Mouse (Mus musculus): Measurements from ENCODE around the gene Traf4. TPM values are rescaled to one million over a fixed set of nuclear protein-coding genes. Genes with fewer than 3 reads are reported as not detected.

Traf4 gene
- polyA plus RNA-seq, 2 experiments, result 17.1 to 35.1 TPM

DNA sequence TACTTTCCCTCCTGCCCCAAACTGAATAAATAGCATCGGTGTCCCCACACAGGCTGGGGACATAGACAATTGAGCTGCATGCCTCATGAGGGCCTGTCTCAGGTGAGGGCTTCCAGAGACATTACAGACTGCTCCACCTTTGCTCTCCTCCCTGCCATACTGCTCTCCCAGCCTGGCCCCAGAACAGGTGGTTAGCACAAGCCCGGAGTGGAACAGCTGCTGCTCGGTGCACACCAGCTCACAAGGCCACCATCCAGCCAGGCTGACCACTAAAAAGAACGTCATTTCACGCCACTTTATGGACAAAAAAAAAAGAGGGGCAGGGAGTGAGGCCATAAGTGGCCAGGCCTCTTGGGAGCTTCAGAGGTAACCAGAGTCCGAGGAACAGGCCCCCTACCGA is 41.8 kb upstream of the Traf4 start:
- H3K27ac ChIP-seq, result no peak overlapping the region
- no peak overlapping the region for H3K9ac ChIP-seq (replicated peaks)
- WGBS (ENCODE audit: insufficient replicate concordance), result 84% methylated on average over 7 of the region's 7 CpGs
- no peaks in the 10 kb centered on the region for H3K4me1 ChIP-seq (replicated peaks; ENCODE audit: control insufficient read depth in 2 of 2, insufficient read depth in 2 of 2, low read length in 1 of 2)
- TF ChIP-seq CTCF (IDR thresholded peaks at IDR 0.05; ENCODE audit: low read depth) (no peak), EP300 (IDR thresholded peaks at IDR 0.05; ENCODE audit: low read depth) (no peak)
- DNase-seq (ENCODE audit: low read depth in 3 of 3, low spot score in 3 of 3), result no peak
- H3K36me3 ChIP-seq (replicated peaks; ENCODE audit: control insufficient read depth, insufficient read depth, low read depth), result peaks cover 51% of the 10 kb centered on the region
- no peaks in the 10 kb centered on the region for H3K9me3 ChIP-seq (ENCODE audit: control insufficient read depth, low read length)
- no peaks in the 10 kb centered on the region for H3K27me3 ChIP-seq (ENCODE audit: control insufficient read depth, insufficient read depth, low read length)
- H3K4me2 ChIP-seq (ENCODE audit: low read depth), result no peak overlapping the region
- no peak overlapping the region for H3K4me3 ChIP-seq (ENCODE audit: insufficient read depth in 1 of 2, low read depth in 2 of 2, low read length in 2 of 2)
- no peak for ATAC-seq (ENCODE audit: insufficient read depth)

DNA sequence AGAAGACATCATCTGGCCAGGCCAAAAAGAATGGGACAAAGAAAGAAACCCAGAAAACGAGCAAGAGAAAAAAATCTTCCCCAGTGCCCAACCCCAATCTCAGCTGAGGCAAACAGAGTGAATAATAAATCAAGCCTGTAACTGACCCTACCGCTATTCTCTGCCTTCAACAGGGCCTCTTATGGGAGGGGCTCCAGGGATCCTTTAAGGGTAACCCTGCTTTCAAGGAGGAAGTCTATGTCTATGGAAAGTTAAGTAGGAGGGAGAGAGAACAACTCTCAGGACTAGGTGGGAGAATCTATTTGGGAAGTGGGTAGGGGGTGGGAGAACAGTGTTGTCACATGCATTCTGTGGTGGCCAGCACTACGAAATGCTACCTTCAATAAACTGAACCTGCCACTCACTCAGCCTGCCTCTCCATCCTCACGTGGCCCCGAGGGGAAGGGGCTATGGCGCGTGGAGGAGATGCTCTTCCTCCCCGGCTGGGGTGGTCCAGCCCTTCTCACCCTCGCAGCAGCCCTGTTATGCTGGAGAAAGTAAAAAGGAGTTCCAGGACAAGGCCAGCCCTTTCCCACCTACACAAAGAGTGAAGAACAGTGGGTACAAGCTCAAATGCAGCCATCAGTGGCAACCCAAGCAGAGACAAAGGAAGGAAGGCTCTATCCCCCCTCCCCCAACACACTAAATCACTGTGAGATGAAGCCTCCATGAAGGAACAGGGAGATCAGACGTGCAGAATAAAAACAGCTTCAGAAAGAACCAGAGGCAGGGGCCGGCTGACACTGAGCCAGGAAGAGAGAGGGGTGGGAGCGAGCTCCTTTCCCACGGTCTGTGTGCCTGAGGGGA is 40.2 kb upstream of the Traf4 start:
- WGBS (ENCODE audit: insufficient replicate concordance), result 75% methylated on average over 13 of the region's 13 CpGs
- Histone ChIP-seq H3K9ac (replicated peaks) (no peak overlapping the region), H3K4me3 (ENCODE audit: insufficient read depth in 1 of 2, low read depth in 2 of 2, low read length in 2 of 2) (no peak overlapping the region), H3K27me3 (ENCODE audit: control insufficient read depth, insufficient read depth, low read length) (no peaks in the 10 kb centered on the region), H3K9me3 (ENCODE audit: control insufficient read depth, low read length) (no peaks in the 10 kb centered on the region), H3K4me2 (ENCODE audit: low read depth) (no peak overlapping the region), H3K27ac (no peak overlapping the region), H3K4me1 (replicated peaks; ENCODE audit: control insufficient read depth in 2 of 2, insufficient read depth in 2 of 2, low read length in 1 of 2) (no peaks in the 10 kb centered on the region), H3K36me3 (replicated peaks; ENCODE audit: control insufficient read depth, insufficient read depth, low read depth) (peaks cover 36% of the 10 kb centered on the region)
- no peak for TF ChIP-seq CTCF (IDR thresholded peaks at IDR 0.05; ENCODE audit: low read depth)
- ATAC-seq (ENCODE audit: insufficient read depth) (no peak), DNase-seq (ENCODE audit: low read depth in 3 of 3, low spot score in 3 of 3) (no peak)

- no peaks in the 10 kb centered on the region for H3K4me1 ChIP-seq (replicated peaks; ENCODE audit: control insufficient read depth in 2 of 2, insufficient read depth in 2 of 2, low read length in 1 of 2)
- H3K27me3 ChIP-seq (ENCODE audit: control insufficient read depth, insufficient read depth, low read length), result no peaks in the 10 kb centered on the region
- no peak overlapping the region for H3K9ac ChIP-seq (replicated peaks)
- 80% methylated on average over 6 of the region's 6 CpGs for WGBS (ENCODE audit: insufficient replicate concordance)
- no peak overlapping the region for H3K27ac ChIP-seq
- DNase-seq (ENCODE audit: low read depth in 3 of 3, low spot score in 3 of 3) (no peak), ATAC-seq (ENCODE audit: insufficient read depth) (no peak)
- no peak overlapping the region for H3K4me3 ChIP-seq (ENCODE audit: insufficient read depth in 1 of 2, low read depth in 2 of 2, low read length in 2 of 2)
- H3K9me3 ChIP-seq (ENCODE audit: control insufficient read depth, low read length), result no peaks in the 10 kb centered on the region
- H3K4me2 ChIP-seq (ENCODE audit: low read depth), result no peak overlapping the region
- TF ChIP-seq EP300 (IDR thresholded peaks at IDR 0.05; ENCODE audit: low read depth) (no peak), CTCF (IDR thresholded peaks at IDR 0.05; ENCODE audit: low read depth) (0 out of 2 replicates have a peak, but pooled peaks have one; percentile 1)
- peaks cover 23% of the 10 kb centered on the region for H3K36me3 ChIP-seq (replicated peaks; ENCODE audit: control insufficient read depth, insufficient read depth, low read depth)
These were observed 38.9 kb upstream of the Traf4 start for GRCm38 (mm10) chr11:78204287-78204686.

DNA sequence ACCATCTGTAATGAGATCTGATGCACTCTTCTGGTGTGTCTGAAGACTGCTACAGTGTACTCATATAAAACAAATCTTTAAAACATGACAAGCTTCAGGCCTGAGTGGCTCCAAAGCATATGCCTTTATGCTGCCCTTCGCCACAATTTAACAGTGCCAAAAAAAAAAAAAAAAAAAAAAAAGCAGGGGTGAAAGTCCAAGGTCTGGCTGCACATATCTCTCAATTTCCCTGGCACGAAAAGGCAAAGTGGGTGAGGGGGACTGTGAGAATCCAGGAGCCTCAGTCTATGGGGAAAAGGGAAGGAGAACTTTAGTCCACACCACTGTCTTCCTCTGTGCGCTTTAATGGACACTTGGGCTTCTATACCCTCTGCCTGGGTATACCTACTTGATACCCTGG is 37.0 kb upstream of the Traf4 start:
- 64% methylated on average over 3 of the region's 3 CpGs for WGBS (ENCODE audit: insufficient replicate concordance)
- Histone ChIP-seq H3K4me3 (ENCODE audit: insufficient read depth in 1 of 2, low read depth in 2 of 2, low read length in 2 of 2) (no peak overlapping the region), H3K4me1 (replicated peaks; ENCODE audit: control insufficient read depth in 2 of 2, insufficient read depth in 2 of 2, low read length in 1 of 2) (no peaks in the 10 kb centered on the region), H3K9ac (replicated peaks) (no peak overlapping the region), H3K27ac (no peak overlapping the region), H3K4me2 (ENCODE audit: low read depth) (no peak overlapping the region), H3K27me3 (ENCODE audit: control insufficient read depth, insufficient read depth, low read length) (no peaks in the 10 kb centered on the region), H3K36me3 (replicated peaks; ENCODE audit: control insufficient read depth, insufficient read depth, low read depth) (peaks cover 11% of the 10 kb centered on the region), H3K9me3 (ENCODE audit: control insufficient read depth, low read length) (no peaks in the 10 kb centered on the region)
- no peak for ATAC-seq (ENCODE audit: insufficient read depth)
- TF ChIP-seq CTCF (IDR thresholded peaks at IDR 0.05; ENCODE audit: low read depth) (no peak), EP300 (IDR thresholded peaks at IDR 0.05; ENCODE audit: low read depth) (no peak)
- no peak for DNase-seq (ENCODE audit: low read depth in 3 of 3, low spot score in 3 of 3)

DNA sequence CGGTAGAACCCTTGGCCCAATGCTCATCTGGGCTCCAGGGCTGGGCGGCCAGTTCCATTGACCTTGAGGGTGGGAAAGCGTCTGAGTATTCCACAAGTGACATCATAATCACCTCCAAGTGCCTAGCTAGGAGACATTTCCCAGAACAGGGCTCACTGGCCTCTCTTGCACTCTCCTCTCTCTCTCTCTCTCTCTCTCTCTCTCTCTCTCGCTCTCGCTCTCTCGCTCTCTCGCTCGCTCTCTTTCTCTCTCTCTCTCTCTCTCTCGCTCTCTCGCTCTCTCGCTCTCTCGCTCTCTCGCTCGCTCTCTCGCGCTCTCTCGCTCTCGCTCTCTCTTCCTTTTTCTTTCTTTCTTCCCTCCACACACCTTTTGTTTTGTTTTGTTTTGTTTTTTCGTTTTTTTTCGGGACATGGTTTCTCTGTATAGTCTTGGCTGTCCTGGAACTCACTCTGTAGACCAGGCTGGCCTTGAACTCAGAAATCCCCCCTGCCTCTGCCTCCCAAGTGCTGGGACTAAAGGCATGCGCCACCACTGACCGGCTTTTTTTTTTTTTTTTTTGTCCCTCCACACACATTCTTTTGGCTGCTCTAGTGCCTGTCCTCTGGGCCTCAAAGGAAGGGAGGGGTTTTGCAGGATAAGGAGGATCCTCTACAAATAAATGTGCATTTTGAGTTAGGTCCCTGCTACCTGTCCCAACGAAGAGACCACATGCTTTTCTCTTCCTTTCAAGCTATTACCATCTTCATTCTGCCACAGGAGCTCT is 29.9 kb upstream of the Traf4 start:
- Histone ChIP-seq H3K9me3 (ENCODE audit: control insufficient read depth, low read length) (no peaks in the 10 kb centered on the region), H3K4me3 (ENCODE audit: insufficient read depth in 1 of 2, low read depth in 2 of 2, low read length in 2 of 2) (peak overlapping the region; percentile 56 to 88), H3K27me3 (ENCODE audit: control insufficient read depth, insufficient read depth, low read length) (peaks cover 12% of the 10 kb centered on the region), H3K4me1 (replicated peaks; ENCODE audit: control insufficient read depth in 2 of 2, insufficient read depth in 2 of 2, low read length in 1 of 2) (peaks cover 0 to 3% of the 10 kb centered on the region in 2 experiments; a peak in 2 of 4 replicates), H3K4me2 (ENCODE audit: low read depth) (peak overlapping the region; percentile 75), H3K36me3 (replicated peaks; ENCODE audit: control insufficient read depth, insufficient read depth, low read depth) (no peaks in the 10 kb centered on the region), H3K27ac (no peak overlapping the region), H3K9ac (replicated peaks) (no peak overlapping the region)
- DNase-seq (ENCODE audit: low read depth in 3 of 3, low spot score in 3 of 3), result no peak
- TF ChIP-seq EP300 (IDR thresholded peaks at IDR 0.05; ENCODE audit: low read depth) (no peak), CTCF (IDR thresholded peaks at IDR 0.05; ENCODE audit: low read depth) (no peak)
- no peak for ATAC-seq (ENCODE audit: insufficient read depth)
- 59% methylated on average over 23 of the region's 23 CpGs for WGBS (ENCODE audit: insufficient replicate concordance)

All from liver, embryonic 14.5 days (tissue).